Mouse (Mus musculus) layer of hippocampus, adult 2 months (tissue): ENCODE data around the gene Ccdc61. TPM values are rescaled to one million over a fixed set of nuclear protein-coding genes. Genes with fewer than 3 reads are reported as not detected.
"Not testable (repeated sequence)": the region's sequence is repeated elsewhere in the genome, so short reads cannot be mapped to it uniquely, and the experiment has no call there.

Experiments
- DNase-seq, 2 experiments: peaks; one replicate each; pipeline ENCODE4 v3.0.0; 2022; ENCODE audit warnings: low spot score in 2 of 2
- H3K27ac ChIP-seq: fragments of 200-600 bp; 2 replicates; pipeline ENCODE4 v1.8.1; 2022
- H3K4me3 ChIP-seq: fragments of 200-600 bp; 2 replicates; pipeline ENCODE4 v1.8.1; 2022; ENCODE audit warnings: mild to moderate bottlenecking
- CTCF ChIP-seq: fragments of 200-600 bp; conservative IDR thresholded peaks from 2 replicates; pipeline ENCODE4 v1.8.1; 2022; ENCODE audit warnings: antibody characterized with exemption, mild to moderate bottlenecking, moderate library complexity
- total RNA-seq, 2 experiments: library from RNA; stranded (reverse); gene quantifications; 2 replicates each; pipeline ENCODE4 v1.2.3; 2021

Ccdc61 gene
- total RNA-seq, 2 experiments from 2014 or later = 10.9 to 12.6 TPM

GRCm38 (mm10) chr7:18872014-18872802 lies 38.0 kb downstream of the Ccdc61 start:
- DNase-seq = no peak
- Histone ChIP-seq H3K4me3 (peak overlapping the region; percentile 64), H3K27ac (peak overlapping the region; percentile 72; the same call in 1 of the 2 replicates)
- no peak for TF ChIP-seq CTCF

- H3K27ac ChIP-seq, DNase-seq, H3K4me3 ChIP-seq: not testable (repeated sequence)
These were observed 39.2 kb downstream of the Ccdc61 start, which contains the start of gene Pglyrp1 for GRCm38 (mm10) chr7:18871031-18871430. Pglyrp1 (plus strand) TSS chr7:18871331.

- H3K27ac ChIP-seq = no peak overlapping the region
- no peak overlapping the region for H3K4me3 ChIP-seq
- peak; percentile 61 for TF ChIP-seq CTCF
- no peak for DNase-seq
These were observed 41.7 kb downstream of the Ccdc61 start for GRCm38 (mm10) chr7:18868491-18868890.

- Histone ChIP-seq H3K27ac (no peak overlapping the region), H3K4me3 (no peak overlapping the region)
- TF ChIP-seq CTCF = no peak
- DNase-seq = no peak
These were observed 47.4 kb downstream of the Ccdc61 start for GRCm38 (mm10) chr7:18862801-18863200.

GRCm38 (mm10) chr7:18858310-18858916 lies 51.8 kb downstream of the Ccdc61 start:
- H3K4me3 ChIP-seq = no peak overlapping the region
- no peak for DNase-seq
- no peak for TF ChIP-seq CTCF
- peak overlapping the region; percentile 65 for H3K27ac ChIP-seq

- TF ChIP-seq CTCF = no peak
- Histone ChIP-seq H3K4me3 (no peak overlapping the region), H3K27ac (no peak overlapping the region)
- no peak for DNase-seq
These were observed 61.8 kb downstream of the Ccdc61 start for GRCm38 (mm10) chr7:18848395-18848794.

- DNase-seq = no peak
- H3K4me3 ChIP-seq = no peak overlapping the region
- H3K27ac ChIP-seq = no peak overlapping the region
- no peak for TF ChIP-seq CTCF
These were observed 65.4 kb downstream of the Ccdc61 start for GRCm38 (mm10) chr7:18844811-18845210.

GRCm38 (mm10) chr7:18841174-18841567 lies 69.0 kb downstream of the Ccdc61 start:
- peak overlapping the region; percentile 86; the same call in 1 of the 2 replicates for H3K27ac ChIP-seq

More at GRCm38 (mm10) chr7:18841174-18841567, 69.0 kb downstream of the Ccdc61 start:
- TF ChIP-seq CTCF = no peak
- DNase-seq = no peak
- H3K4me3 ChIP-seq = peak overlapping the region; percentile 54; the same call in 1 of the 2 replicates

Other genes starting within 250 kb of the Ccdc61 start
- gene Psg20, start 224.2 kb downstream of the Ccdc61 start, total RNA-seq = not detected
- gene Psg22, start 192.3 kb downstream of the Ccdc61 start, total RNA-seq = not detected
- gene Psg19, start 111.9 kb downstream of the Ccdc61 start, total RNA-seq = not detected
- not detected for gene Psg17, start 88.8 kb downstream of the Ccdc61 start, total RNA-seq
- gene Mill2, start 70.4 kb downstream of the Ccdc61 start, total RNA-seq = 1 to 10 TPM; 2.3 to 2.6 TPM
- 10 to 100 TPM; 15.1 to 15.2 TPM for gene Pglyrp1, start 39.1 kb downstream of the Ccdc61 start, total RNA-seq
- gene Nova2, start 15.5 kb upstream of the Ccdc61 start, total RNA-seq = 10 to 100 TPM; 82.7 to 85.4 TPM
- under 1 TPM; 0.54 to 0.66 TPM for gene Nanos2, start 77.0 kb upstream of the Ccdc61 start, total RNA-seq
- gene Mypop, start 80.8 kb upstream of the Ccdc61 start, total RNA-seq = 10 to 100 TPM; 44.0 to 46.4 TPM
- 10 to 100 TPM; 52.7 to 56.3 TPM for gene Irf2bp1, start 93.6 kb upstream of the Ccdc61 start, total RNA-seq
- gene Foxa3, start 113.1 kb upstream of the Ccdc61 start, total RNA-seq = not detected
- gene Sympk, start 114.0 kb upstream of the Ccdc61 start, total RNA-seq = 100 to 1,000 TPM; 112 to 114 TPM
- under 1 TPM in 1 of 2 experiments, not detected in 1; 0.20 TPM for gene Rsph6a, start 144.3 kb upstream of the Ccdc61 start, total RNA-seq
- gene Dmwd, start 165.8 kb upstream of the Ccdc61 start, total RNA-seq = 100 to 1,000 TPM; 154 TPM
- gene Dmpk, start 173.4 kb upstream of the Ccdc61 start, total RNA-seq = 10 to 100 TPM; 38.8 to 56.8 TPM
- gene Six5, start 184.2 kb upstream of the Ccdc61 start, total RNA-seq = 1 to 10 TPM; 2.4 to 2.8 TPM
- under 1 TPM; 0.33 to 0.71 TPM for gene Gm4969, start 208.0 kb upstream of the Ccdc61 start, total RNA-seq
- gene Fbxo46, start 209.4 kb upstream of the Ccdc61 start, total RNA-seq = 10 to 100 TPM; 12.5 to 13.1 TPM
- 10 to 100 TPM; 17.6 to 18.4 TPM for gene Qpctl, start 238.9 kb upstream of the Ccdc61 start, total RNA-seq
- 10 to 100 TPM; 76.0 to 80.5 TPM for gene Snrpd2, start 239.3 kb upstream of the Ccdc61 start, total RNA-seq